Mouse (Mus musculus) naive thymus-derived CD4-positive, alpha-beta T cell, adult 2 months (primary cell): ENCODE results near the gene Wdr31.

Experiments
- DNase-seq: peaks from one replicate; pipeline ENCODE4 v3.0.0-alpha.2; 2011; ENCODE audit warnings: low read depth

The Wdr31 gene

GRCm38 (mm10) chr4:62439793-62440192 is 30.9 kb downstream of the Wdr31 start:
- no peak for DNase-seq

GRCm38 (mm10) chr4:62437871-62438270 is 32.8 kb downstream of the Wdr31 start:
- DNase-seq: no peak

DNA sequence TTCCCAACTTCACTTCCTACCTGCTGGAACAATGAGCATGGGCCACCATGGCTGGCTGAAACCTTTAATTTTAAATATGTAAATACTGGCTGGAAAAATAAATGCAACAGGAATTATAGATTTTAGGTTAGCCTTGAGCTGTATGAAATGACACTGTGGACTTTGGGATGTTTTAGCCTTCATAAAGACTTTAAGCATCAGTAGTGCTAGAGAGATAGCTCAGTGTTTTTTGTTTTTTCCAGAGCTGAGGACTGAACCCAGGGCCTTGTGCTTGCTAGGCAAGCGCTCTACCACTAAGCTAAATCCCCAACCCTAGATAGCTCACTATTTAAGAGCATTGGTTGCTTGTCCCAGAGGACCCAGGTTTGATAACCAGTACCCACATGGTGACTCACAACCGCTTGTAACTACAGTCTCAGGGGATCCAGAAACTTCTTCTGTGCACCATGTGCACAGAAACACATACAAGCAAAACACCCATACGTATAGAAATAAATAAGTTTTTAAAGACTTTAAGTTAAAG is 33.4 kb downstream of the Wdr31 start:
- DNase-seq: no peak

DNA sequence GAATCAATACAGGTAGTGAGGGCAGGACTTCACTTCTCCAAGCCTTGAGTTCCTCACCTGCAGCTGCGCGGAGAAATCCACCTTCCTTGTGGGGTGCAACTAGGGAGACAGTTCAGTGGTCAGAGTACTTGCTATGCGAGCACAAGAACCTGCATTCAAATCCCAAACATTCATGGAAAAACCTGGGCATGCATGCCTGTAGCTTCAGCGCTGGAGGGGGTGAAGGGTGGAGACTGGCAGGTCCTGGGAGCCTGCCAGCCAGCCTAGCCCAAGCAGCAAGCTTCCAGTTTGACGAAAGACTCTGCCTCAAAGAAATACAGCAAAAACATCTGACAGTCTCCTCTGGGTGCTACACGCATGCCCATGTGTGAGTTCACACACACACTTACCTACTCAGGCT is 35.6 kb downstream of the Wdr31 start, which contains the start of gene Rnf183:
TSS of gene Rnf183 (minus strand) at position 172 of the 400 bp plus-strand sequence.
- DNase-seq: no peak

DNA sequence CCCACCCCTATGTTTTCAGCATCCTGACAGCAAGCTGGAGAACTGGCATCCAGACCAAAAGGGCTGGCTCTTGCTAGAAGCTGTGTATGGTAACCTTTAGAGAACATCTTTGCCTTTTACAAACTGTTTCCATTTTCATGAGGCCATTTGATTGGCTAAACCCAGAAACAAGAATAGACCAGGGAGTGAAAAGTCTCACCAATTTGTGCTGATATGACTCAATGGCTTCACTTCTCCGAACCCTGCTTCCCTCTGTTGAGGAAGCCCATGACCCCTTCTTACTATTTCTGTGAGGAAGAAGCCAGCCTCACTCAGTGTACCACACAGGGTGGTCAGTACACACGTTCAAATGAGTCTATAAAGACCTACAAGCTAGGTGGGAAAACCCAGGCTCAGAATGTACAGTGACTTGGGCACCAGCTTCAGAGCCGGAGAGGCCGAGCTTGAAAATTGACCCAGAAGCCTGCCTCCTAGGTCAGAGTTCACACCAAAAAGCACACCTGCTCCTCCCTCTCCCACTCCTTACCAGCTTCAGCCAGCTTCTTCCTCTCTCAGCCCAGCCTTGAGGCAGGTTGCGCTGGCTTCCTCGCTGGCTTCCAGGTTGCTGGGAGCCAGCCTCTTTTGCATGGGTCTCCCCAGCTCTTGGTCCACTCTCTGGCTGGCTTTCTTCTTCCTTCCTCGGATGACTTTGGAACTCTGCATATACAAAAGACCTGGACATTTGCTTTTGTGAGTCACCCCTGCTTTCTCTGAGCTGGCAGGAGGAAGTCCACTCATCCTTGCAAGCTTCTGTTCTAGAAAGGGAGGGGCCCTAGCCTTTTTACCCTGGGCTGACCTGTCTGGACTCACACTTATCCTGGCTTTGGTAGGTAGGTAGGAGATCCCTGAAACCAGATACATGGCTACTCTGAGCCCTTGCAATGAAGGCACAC is 36.5 kb downstream of the Wdr31 start:
- no peak for DNase-seq

DNA sequence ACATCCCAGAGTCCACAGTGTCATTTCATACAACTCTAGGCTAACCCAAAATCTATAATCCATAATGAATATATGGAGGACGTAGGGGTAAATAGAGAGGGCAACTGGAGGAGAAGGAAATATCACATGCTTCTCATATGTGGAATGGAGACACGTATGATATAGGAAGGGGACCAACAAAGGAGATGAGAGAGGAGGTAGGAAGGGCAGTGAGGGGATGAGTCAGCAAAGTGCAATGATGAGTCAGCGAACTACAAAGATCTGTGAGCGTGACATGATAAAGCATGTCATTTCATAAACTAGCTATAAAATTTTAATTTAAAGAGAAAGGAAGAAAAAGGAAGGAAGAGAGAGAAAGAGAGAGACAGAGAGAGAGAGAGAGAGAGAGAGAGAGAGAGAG is 39.2 kb downstream of the Wdr31 start:
- DNase-seq: no peak

DNA sequence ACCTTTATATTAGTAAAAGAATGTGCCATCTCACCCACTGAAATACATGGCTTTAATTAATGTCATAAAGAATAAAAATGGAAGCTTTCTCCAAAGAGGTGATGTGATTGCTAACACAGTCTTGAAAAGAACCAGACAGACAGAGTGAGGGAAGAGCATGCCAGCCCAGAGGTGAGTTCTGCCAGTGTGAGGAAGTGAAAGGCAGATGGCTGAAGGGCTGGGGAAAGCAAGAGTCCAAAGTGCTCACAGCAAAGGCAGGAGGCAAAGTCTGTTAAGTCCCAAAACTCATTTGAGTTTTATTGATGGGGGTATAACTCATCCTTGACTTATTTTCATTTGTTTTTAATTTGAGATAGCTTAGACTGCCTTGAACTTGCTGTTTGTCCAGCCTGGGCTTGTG is 40.0 kb downstream of the Wdr31 start:
- no peak for DNase-seq

- DNase-seq: no peak
Observed at GRCm38 (mm10) chr4:62429616-62430015, 41.1 kb downstream of the Wdr31 start.

- DNase-seq: no peak
Observed at GRCm38 (mm10) chr4:62427978-62428758, 42.5 kb downstream of the Wdr31 start.

- no peak for DNase-seq
Observed at GRCm38 (mm10) chr4:62425891-62426290, 44.8 kb downstream of the Wdr31 start.

- DNase-seq: no peak
Observed at GRCm38 (mm10) chr4:62419091-62419490, 51.6 kb downstream of the Wdr31 start.

GRCm38 (mm10) chr4:62418448-62418847 is 52.2 kb downstream of the Wdr31 start:
- DNase-seq: no peak

DNA sequence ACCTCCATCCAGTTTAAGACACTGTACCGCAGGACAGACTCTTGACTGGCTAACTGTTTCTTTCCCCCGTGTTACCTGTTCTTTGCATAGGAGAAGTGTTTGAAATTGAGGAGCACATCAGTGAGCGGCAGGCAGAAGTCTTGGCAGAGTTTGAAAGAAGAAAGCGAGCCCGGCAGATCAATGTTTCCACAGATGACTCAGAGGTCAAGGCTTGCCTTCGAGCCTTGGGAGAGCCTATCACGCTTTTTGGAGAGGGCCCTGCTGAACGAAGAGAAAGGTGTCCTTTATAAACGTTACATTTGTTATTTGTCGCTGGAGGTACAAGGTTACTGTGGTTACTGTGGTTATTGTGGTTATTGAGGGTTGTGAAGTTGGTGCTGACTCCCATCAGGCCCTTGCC is 59.1 kb downstream of the Wdr31 start:
- no peak for DNase-seq

GRCm38 (mm10) chr4:62410325-62410724 is 60.4 kb downstream of the Wdr31 start:
- DNase-seq: no peak

DNA sequence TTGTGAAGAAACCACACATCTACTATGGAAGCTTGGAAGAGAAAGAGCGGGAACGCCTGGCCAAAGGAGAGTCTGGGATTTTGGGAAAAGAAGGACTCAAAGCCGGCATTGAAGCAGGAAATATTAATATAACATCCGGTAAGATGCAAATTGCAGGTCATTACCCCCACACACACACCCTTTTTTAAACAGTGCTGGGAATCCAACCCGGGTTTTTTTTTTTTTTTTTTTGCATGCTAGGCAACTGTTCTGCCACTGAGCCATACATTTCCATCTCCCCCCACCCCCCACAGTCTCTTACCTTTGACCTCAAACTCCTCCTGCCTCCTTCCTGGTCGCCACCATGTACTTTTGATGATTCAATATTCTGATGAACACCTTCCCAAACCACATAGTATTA is 61.1 kb downstream of the Wdr31 start:
- DNase-seq: peak; percentile 15

GRCm38 (mm10) chr4:62408601-62409282 is 62.0 kb downstream of the Wdr31 start, which contains the start of the genes Cdc26 and Prpf4:
TSS of gene Cdc26 (minus strand) at chr4:62408642.
TSS of gene Prpf4 (plus strand) at chr4:62408797.
- DNase-seq: peak; percentile 98

DNA sequence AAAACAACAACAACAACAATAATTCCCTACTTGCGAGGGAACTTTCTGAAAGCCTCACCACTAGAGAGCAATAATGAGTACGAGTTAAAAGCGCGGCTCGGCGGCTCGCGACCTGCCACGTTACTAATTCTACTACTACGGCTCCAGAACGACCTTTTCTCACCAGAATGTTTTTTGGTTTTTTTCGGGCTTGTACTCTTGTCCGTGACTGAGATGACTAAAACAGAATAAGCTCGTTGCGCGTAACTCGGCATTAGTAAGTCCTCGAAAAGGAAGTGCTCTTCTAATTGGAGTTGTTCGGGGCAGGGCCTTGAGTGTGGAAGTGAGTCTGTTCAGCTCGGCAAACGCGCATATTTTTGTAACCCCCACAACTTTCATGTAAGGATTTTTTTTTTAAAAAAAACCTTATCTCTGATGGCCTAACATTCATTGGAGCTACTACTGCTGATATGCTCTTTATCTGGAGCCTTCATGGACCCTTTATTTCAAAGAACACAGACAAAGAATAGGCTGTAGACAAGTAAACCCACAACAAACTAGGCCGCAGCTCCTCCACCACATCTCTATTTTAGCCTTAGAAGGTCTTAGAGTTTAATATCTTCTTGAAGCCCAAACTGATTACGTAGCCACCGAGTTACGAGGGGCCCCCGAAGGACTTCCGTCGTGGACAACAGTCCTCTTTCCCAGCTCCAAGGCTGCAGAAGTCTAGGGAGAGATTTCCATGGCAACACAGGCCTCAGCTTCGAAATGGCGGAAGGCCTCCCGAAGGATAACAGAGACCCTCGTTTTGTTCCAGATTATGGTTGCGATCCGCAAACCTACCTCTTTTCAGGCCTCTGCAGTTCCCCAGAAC is 62.7 kb downstream of the Wdr31 start:
- peak; percentile 84 for DNase-seq

DNA sequence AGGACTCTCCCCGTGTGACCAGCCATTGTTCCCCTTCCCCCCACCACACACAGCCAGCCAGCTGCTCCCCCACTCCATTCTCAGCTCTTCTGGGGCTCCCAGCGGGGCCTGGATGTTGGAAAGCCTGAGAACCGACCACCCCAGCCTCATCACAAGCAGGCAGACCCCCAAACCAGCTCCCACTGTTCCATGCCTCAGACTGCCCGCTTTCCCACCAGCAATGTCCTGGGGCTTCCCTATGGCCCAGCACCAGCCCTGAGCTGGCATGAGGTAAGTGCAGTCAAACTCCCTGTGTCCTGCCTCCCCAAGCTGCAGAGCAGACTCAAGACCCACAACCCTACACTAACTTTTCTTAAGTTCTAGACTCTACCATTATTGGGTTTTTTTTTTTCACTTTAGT is 64.6 kb downstream of the Wdr31 start:
- no peak for DNase-seq

DNA sequence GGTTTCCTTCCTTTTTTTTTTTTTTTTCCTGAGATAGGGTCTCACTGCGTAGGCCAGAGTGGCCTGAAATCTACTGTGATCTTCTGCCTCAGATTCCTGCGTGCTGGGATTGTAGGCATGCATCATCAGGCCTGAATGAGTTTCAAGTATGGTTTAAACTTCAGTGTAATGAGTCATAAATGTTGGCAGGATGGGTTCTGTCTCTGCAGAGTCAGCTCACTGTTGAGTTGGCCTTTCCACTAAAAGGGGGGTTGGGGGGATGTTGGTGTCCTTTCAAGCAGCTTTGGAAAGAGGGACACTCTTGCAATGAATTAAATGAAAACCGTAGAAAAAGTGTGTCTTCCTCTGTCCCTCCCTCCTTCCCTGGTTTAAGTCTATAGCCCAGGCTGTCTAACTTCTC is 71.7 kb downstream of the Wdr31 start:
- DNase-seq: no peak
